Mouse (Mus musculus): ENCODE results near the gene Map2k6. TPM values are rescaled to one million over a fixed set of nuclear protein-coding genes. Genes with fewer than 3 reads are reported as not detected.

The Map2k6 gene
- total RNA-seq, 1 experiment from 2014 or later = 10.4 TPM

- ATAC-seq (ENCODE audit: extremely low read depth, insufficient number of reproducible peaks, low FRiP score, poor library complexity, severe bottlenecking) = no peak
These were observed 573 bp downstream of the Map2k6 start for GRCm38 (mm10) chr11:110399240-110400150.

- no peak for ATAC-seq (ENCODE audit: extremely low read depth, insufficient number of reproducible peaks, low FRiP score, poor library complexity, severe bottlenecking)
These were observed 1.4 kb downstream of the Map2k6 start for GRCm38 (mm10) chr11:110400283-110400682.

GRCm38 (mm10) chr11:110402671-110403070 is 3.7 kb downstream of the Map2k6 start:
- ATAC-seq (ENCODE audit: extremely low read depth, insufficient number of reproducible peaks, low FRiP score, poor library complexity, severe bottlenecking) = no peak

- no peak for ATAC-seq (ENCODE audit: extremely low read depth, insufficient number of reproducible peaks, low FRiP score, poor library complexity, severe bottlenecking)
These were observed 4.7 kb downstream of the Map2k6 start for GRCm38 (mm10) chr11:110403602-110404001.

DNA sequence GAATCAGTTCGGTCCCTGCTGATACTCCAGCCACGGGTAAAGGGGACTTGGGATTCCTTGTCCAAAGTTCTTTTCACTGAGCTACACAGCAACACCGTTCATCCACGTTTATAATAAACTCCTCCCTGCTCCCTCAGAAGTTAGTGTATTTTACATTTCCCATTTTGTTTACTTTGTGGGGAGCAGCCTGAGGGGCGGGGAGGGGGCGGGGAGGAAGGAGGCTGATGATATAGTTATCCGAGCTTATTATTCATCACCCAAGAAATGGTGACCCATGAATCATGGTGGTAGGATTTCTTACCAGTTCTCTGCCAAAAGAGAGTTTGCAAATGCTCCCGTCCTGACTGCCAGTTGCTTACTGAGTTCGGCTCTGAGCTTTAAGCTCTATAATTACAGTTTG is 6.7 kb downstream of the Map2k6 start:
- ATAC-seq (ENCODE audit: extremely low read depth, insufficient number of reproducible peaks, low FRiP score, poor library complexity, severe bottlenecking) = no peak

- ATAC-seq (ENCODE audit: extremely low read depth, insufficient number of reproducible peaks, low FRiP score, poor library complexity, severe bottlenecking) = no peak
These were observed 10.2 kb downstream of the Map2k6 start for GRCm38 (mm10) chr11:110409131-110409530.

DNA sequence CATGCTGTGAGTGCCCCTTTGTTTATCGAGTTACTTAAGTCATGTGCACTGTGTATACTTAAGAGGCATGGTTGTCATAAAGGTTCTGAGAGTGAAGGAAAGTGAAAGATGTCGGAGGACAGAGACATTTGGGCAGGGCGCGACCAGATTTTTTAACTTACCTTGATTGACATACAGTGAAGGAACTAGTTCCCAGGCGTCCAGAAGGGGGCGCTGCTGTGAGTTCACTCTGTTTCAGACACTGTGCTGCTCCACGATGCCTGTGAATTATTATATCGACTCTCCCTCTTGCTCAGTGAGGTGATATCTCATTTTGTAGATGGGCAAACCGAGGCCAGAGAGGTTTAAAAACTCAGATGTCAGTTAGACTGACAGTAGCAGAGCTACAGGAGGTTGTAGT is 10.9 kb downstream of the Map2k6 start:
- peak; percentile 66; the same call in 1 of the 2 replicates for ATAC-seq (ENCODE audit: extremely low read depth, insufficient number of reproducible peaks, low FRiP score, poor library complexity, severe bottlenecking)

GRCm38 (mm10) chr11:110411596-110411995 is 12.7 kb downstream of the Map2k6 start:
- ATAC-seq (ENCODE audit: extremely low read depth, insufficient number of reproducible peaks, low FRiP score, poor library complexity, severe bottlenecking) = no peak

- no peak for ATAC-seq (ENCODE audit: extremely low read depth, insufficient number of reproducible peaks, low FRiP score, poor library complexity, severe bottlenecking)
These were observed 15.3 kb downstream of the Map2k6 start for GRCm38 (mm10) chr11:110414263-110414662.

- no peak for ATAC-seq (ENCODE audit: extremely low read depth, insufficient number of reproducible peaks, low FRiP score, poor library complexity, severe bottlenecking)
These were observed 17.8 kb downstream of the Map2k6 start for GRCm38 (mm10) chr11:110416691-110417090.

DNA sequence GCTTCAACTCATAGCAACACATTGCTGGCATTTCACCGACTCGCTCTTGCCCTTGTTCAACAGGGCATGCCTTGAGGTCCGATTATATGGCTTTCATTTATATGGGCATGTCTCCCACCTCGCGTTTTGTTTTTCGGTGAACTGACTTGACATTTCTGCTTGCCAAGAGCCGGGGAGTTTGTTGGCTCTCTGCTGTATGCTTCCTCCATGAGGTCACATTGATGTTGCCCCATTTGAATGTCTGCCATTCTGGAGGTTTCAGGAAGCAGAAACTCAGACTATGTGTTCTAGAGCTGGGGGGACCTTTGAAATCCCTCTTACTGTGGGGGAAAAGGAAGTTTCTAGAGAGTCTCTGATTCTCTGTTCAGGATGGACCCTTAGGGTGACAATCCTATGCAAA is 21.5 kb downstream of the Map2k6 start:
- ATAC-seq (ENCODE audit: extremely low read depth, insufficient number of reproducible peaks, low FRiP score, poor library complexity, severe bottlenecking) = no peak

DNA sequence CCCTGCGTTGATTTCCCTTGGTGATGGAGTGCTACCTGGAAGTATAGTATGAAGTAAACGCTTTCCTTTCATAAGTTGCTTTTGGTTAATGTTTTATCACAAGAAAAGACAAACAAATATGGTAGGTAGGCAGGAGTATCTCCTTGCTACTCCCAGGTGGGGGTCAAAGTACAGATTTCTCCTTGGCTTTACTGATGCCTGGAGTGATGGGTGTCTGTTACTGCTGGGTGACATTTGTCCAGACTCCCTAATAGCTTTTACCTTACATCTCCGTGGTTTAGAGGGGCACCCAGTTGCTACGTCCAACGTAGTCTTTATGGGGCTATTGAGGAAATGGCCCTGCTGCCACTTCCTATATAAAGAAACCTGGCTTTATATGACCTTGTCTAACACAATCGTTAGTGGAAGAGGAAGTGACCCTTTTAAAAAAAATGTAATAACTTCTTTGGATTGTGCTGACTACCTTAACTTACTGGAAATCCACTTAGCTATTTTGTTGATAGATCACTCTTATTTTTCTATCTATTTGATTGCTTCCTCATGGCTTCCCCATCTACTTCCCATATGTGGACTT is 27.7 kb downstream of the Map2k6 start:
- peak; percentile 52 for ATAC-seq (ENCODE audit: extremely low read depth, insufficient number of reproducible peaks, low FRiP score, poor library complexity, severe bottlenecking)

GRCm38 (mm10) chr11:110427159-110427561 is 28.2 kb downstream of the Map2k6 start:
- ATAC-seq (ENCODE audit: extremely low read depth, insufficient number of reproducible peaks, low FRiP score, poor library complexity, severe bottlenecking) = peak; percentile 90

GRCm38 (mm10) chr11:110428999-110429398 is 30.1 kb downstream of the Map2k6 start:
- no peak for ATAC-seq (ENCODE audit: extremely low read depth, insufficient number of reproducible peaks, low FRiP score, poor library complexity, severe bottlenecking)

GRCm38 (mm10) chr11:110429837-110430418 is 31.0 kb downstream of the Map2k6 start:
- no peak for ATAC-seq (ENCODE audit: extremely low read depth, insufficient number of reproducible peaks, low FRiP score, poor library complexity, severe bottlenecking)

- ATAC-seq (ENCODE audit: extremely low read depth, insufficient number of reproducible peaks, low FRiP score, poor library complexity, severe bottlenecking) = no peak
These were observed 37.1 kb downstream of the Map2k6 start for GRCm38 (mm10) chr11:110435839-110436556.

DNA sequence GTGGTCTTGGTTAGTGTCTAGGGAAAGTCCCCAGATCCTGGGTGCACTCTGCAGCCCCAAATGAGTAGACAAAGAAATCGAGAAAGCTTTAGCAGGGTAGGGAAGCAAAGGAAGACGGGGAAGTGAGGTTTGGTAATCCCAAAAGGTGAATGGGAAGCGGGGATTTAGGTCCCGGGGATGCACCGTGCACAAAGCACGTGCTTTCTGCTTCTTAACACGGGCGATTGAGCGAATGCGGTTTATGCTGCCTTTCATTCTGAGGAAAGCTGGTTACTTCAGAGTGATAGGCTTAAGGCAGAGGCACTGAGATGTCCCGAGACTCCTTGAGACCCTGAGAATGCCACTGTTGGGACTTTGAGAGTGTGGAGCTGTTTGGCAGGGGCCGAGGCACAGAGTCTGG is 38.1 kb downstream of the Map2k6 start:
- no peak for ATAC-seq (ENCODE audit: extremely low read depth, insufficient number of reproducible peaks, low FRiP score, poor library complexity, severe bottlenecking)

DNA sequence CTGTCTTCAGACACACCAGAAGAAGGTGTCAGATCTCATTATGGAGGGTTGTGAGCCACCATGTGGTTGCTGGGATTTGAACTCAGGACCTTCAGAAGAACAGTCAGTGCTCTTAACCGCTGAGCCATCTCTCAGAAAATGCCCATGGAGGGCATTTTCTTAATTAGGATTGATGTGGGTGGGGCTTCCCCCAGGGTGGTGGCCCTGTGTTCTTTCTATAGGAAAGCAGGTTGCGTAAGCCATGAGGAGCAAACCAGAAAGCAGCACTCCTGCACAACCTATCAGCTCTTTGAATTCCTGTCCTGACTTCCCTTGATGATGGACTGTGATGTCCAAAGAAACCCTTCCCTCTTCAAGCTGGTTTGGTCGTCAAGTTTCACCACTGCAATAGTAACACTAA is 39.2 kb downstream of the Map2k6 start:
- no peak for ATAC-seq (ENCODE audit: extremely low read depth, insufficient number of reproducible peaks, low FRiP score, poor library complexity, severe bottlenecking)

GRCm38 (mm10) chr11:110438700-110439296 is 39.9 kb downstream of the Map2k6 start:
- ATAC-seq (ENCODE audit: extremely low read depth, insufficient number of reproducible peaks, low FRiP score, poor library complexity, severe bottlenecking) = no peak

Measured in neutrophil, adult 5-6 weeks (primary cell).